Mouse (Mus musculus) spleen, adult 2 months (tissue): ENCODE results near the gene Rpp21. TPM values are rescaled to one million over a fixed set of nuclear protein-coding genes. Genes with fewer than 3 reads are reported as not detected.
"Not testable (repeated sequence)": the region's sequence is repeated elsewhere in the genome, so short reads cannot be mapped to it uniquely, and the experiment has no call there.

ENCODE experiments used
- DNase-seq, 2 experiments: peaks; one replicate each; pipeline versions ENCODE4 v3.0.0 to v3.0.0-alpha.2; 2012 to 2021; ENCODE audit warnings: low spot score in 2 of 2, low read depth in 1 of 2
- H3K27ac ChIP-seq: fragments of 200-500 bp; 2 replicates; pipeline ENCODE4 v1.5.1; 2012; ENCODE audit warnings: low read length, inconsistent platforms; ENCODE audit not compliant: insufficient read depth
- H3K27me3 ChIP-seq: fragments of 200-500 bp; 2 replicates; pipeline ENCODE4 v1.6.1; 2012; ENCODE audit warnings: mild to moderate bottlenecking, moderate library complexity, low read length, inconsistent platforms; ENCODE audit not compliant: control insufficient read depth, insufficient read depth
- H3K36me3 ChIP-seq: fragments of 200-500 bp; 2 replicates; pipeline ENCODE4 v1.6.1; 2012; ENCODE audit warnings: mild to moderate bottlenecking, low read length, inconsistent platforms; ENCODE audit not compliant: control insufficient read depth, insufficient read depth
- H3K4me1 ChIP-seq: fragments of 200-500 bp; 2 replicates; pipeline ENCODE4 v1.6.1; 2011; ENCODE audit warnings: inconsistent platforms; ENCODE audit not compliant: control insufficient read depth, insufficient read depth, insufficient read length
- H3K4me3 ChIP-seq: fragments of 200-500 bp; 2 replicates; pipeline ENCODE4 v1.5.1; 2011; ENCODE audit warnings: mild to moderate bottlenecking, inconsistent platforms; ENCODE audit not compliant: insufficient read depth, insufficient read length; ENCODE audit errors: extremely low read depth
- CTCF ChIP-seq: fragments of 200-500 bp; IDR thresholded peaks from 2 replicates; pipeline ENCODE4 v1.5.1; 2011; ENCODE audit warnings: mild to moderate bottlenecking, inconsistent platforms; ENCODE audit not compliant: insufficient read depth, insufficient read length, insufficient replicate concordance; ENCODE audit errors: extremely low read depth
- POLR2A ChIP-seq: fragments of 200-500 bp; IDR thresholded peaks from 2 replicates; pipeline ENCODE4 v1.6.1; 2011; ENCODE audit warnings: low read depth, low read length, inconsistent platforms
- WGBS: fragments of 180-500 bp; shearing (Covaris S2); methylation state at CpG from one replicate; pipeline ENCODE4 v1.1.7; 2018; 5-methylcytosine and 5-hydroxymethylcytosine counted together
- polyA plus RNA-seq: library from polyadenylated mRNA; depleted of rRNA; stranded (reverse); fragments of >200 nt; gene quantifications from 2 replicates; pipeline ENCODE4 v1.2.3, GENCODE M21; 2012

The Rpp21 gene
- polyA plus RNA-seq, 1 experiment: 59.9 TPM

DNA sequence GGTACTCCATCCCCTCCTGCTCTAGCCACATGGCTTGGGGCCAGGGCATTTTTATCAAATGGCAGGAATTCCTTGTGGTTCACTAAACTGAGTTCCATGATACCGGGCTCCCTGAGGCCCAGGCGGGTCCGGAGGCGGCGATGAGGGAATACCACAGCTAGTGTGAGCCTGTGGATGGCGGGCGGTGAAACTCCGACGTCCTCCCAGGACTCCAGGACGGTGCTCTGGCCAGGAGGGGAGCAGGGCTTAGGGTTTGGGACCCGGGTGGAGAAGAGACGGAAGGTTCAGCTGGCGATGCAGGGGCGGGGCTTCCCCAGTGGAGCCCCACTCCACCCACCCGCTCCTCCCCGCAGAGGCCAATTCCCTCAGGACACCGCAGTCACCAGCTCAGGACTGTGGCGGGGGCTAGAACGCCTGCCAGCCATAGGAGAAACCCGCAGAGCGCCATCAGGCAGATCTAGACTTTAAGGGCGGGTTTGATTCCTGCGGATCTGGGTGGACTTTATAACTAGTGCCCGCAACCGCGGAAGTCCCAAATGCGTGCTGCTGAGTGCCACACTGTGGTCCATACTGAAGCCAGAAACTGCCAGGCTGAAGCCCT, 20.4 kb downstream of the Rpp21 start:
- Histone ChIP-seq H3K4me3 (no peak overlapping the region), H3K4me1 (no peaks in the 10 kb centered on the region), H3K36me3 (no peaks in the 10 kb centered on the region), H3K27me3 (peaks cover 8% of the 10 kb centered on the region), H3K27ac (no peak overlapping the region)
- TF ChIP-seq POLR2A (no peak), CTCF (no peak)
- DNase-seq: no peak
- WGBS: 11% methylated on average over 27 of the region's 27 CpGs

DNA sequence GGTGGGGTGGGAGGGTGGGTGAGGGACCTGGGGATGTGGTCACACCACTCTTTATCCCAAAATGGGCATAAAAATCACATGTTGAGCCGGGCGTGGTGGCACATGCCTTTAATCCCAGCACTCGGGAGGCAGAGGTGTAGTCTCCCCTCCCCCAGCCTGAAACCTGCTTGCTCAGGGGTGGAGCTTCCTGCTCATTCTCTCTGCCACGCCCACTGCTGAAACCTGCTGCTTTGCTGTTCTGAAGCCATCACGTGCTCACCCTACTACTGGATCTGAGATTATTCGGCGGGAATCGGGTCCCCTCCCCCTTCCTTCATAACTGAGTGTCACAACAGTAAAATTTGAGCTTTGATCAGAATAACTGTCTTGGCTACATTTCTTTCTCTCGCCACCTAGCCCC, 22.6 kb downstream of the Rpp21 start:
- WGBS: 26% methylated on average over 9 of the region's 9 CpGs
- DNase-seq: peak in 1 of 2 experiments; percentile 15
- not testable (repeated sequence) for H3K4me3 ChIP-seq, H3K27me3 ChIP-seq, H3K36me3 ChIP-seq, H3K4me1 ChIP-seq, H3K27ac ChIP-seq

DNA sequence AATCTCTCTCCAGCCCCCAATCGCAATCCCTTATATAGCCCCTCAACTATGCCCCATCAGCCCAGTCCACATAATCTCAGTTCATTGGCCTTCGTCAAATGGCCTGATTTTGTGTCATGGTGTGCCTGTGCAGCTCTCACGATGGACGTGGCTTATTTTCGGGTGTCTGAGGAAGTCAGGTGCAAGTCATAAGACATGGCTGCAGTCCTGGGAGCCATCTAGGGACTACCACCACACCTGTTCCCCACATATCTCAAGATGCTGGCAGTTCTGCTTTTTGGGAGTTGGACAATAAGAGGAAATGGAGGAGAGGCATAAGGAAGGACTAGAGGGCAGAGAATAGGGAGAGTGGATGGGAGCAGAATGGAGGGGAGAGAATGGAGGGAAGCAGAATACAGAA, 24.3 kb downstream of the Rpp21 start:
- H3K27ac ChIP-seq: no peak overlapping the region
- H3K36me3 ChIP-seq: no peaks in the 10 kb centered on the region
- DNase-seq: no peak
- no peak overlapping the region for H3K4me3 ChIP-seq
- H3K27me3 ChIP-seq: peaks cover 10% of the 10 kb centered on the region
- H3K4me1 ChIP-seq: no peaks in the 10 kb centered on the region; the same call in 1 of the 2 replicates
- no peak for TF ChIP-seq POLR2A
- TF ChIP-seq CTCF: no peak
- 50% methylated on average over 5 of the region's 5 CpGs for WGBS

DNA sequence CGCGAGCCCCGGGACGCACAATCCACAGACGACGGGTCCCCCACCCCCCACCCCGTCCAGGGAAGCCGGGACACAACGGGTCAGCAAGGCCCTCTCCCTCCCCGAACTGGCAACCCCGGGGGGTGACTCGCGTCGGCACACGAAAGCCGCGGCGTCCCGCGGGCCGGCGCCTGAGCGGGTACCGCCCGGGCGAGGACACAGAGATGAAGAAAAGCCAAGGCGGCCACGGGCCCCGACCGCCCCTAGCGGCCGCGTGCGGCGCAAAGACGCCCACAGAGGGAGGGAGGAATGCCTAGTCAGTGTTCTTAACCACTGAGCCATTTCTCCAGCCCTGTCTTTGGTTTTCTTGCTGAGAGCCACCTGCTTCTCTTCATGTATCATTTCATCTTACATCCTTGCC, 26.6 kb downstream of the Rpp21 start:
- H3K4me3 ChIP-seq: no peak overlapping the region
- H3K27me3 ChIP-seq: peaks cover 2% of the 10 kb centered on the region
- H3K4me1 ChIP-seq: no peaks in the 10 kb centered on the region; the same call in 1 of the 2 replicates
- 11% methylated on average over 35 of the region's 36 CpGs for WGBS
- peak; percentile 73 to 94 for DNase-seq
- H3K36me3 ChIP-seq: no peaks in the 10 kb centered on the region
- no peak overlapping the region for H3K27ac ChIP-seq
- TF ChIP-seq CTCF: peak; percentile 87
- TF ChIP-seq POLR2A: no peak

DNA sequence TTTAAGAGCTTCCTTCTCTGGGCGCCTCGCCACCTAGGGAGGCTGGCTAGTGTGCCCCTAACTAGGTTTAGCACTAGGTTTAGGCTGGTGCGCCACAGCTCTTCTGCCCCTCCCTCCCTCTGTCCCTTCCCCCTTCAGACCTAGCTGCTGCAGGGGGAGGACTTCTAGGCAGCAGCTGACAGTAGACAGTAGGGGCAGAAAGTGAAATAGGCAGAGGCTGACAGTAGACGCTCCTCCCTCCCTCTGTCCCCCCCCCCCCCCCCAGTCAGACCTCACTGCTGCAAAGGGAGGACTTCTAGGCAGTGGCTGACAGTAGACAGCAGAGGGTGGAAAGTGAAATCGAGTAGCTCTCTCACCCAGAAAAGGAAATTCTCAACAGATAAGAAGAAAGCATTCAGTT, 28.8 kb downstream of the Rpp21 start:
- Histone ChIP-seq H3K4me3 (no peak overlapping the region), H3K27me3 (peaks cover 2% of the 10 kb centered on the region)

DNA sequence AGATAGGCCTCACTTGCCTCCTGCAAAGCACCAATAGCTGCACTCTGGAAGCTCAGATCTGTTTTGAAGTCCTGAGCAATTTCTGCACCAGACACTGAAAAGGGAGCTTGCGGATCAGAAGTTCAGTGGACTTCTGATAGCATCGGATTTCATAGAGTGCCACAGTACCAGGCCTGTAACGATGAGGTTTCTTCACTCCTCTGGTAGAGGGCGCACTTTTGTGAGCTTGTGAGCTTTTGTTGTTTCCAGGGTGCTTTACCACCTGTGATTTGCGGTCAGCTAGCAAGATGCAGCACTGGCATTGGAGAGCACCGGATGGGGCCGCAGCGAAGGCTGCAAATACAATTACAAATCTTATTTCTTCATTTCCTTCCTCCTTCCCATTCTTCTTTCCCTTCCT, 30.9 kb downstream of the Rpp21 start:
- no peak overlapping the region for H3K27ac ChIP-seq
- H3K4me3 ChIP-seq: no peak overlapping the region
- peak; percentile 31 to 53 for DNase-seq
- peaks cover 2% of the 10 kb centered on the region for H3K27me3 ChIP-seq
- no peaks in the 10 kb centered on the region; the same call in 1 of the 2 replicates for H3K4me1 ChIP-seq
- H3K36me3 ChIP-seq: no peaks in the 10 kb centered on the region
- no peak for TF ChIP-seq POLR2A
- TF ChIP-seq CTCF: no peak
- 10% methylated on average over 8 of the region's 8 CpGs for WGBS

More for the DNA sequence above, 28.8 kb downstream of the Rpp21 start:
- WGBS: 3% methylated on average over 5 of the region's 5 CpGs
- TF ChIP-seq CTCF (no peak), POLR2A (no peak)
- DNase-seq: peak in 1 of 2 experiments; percentile 9
- Histone ChIP-seq H3K36me3 (no peaks in the 10 kb centered on the region), H3K27ac (no peak overlapping the region), H3K4me1 (no peaks in the 10 kb centered on the region; the same call in 1 of the 2 replicates)

DNA sequence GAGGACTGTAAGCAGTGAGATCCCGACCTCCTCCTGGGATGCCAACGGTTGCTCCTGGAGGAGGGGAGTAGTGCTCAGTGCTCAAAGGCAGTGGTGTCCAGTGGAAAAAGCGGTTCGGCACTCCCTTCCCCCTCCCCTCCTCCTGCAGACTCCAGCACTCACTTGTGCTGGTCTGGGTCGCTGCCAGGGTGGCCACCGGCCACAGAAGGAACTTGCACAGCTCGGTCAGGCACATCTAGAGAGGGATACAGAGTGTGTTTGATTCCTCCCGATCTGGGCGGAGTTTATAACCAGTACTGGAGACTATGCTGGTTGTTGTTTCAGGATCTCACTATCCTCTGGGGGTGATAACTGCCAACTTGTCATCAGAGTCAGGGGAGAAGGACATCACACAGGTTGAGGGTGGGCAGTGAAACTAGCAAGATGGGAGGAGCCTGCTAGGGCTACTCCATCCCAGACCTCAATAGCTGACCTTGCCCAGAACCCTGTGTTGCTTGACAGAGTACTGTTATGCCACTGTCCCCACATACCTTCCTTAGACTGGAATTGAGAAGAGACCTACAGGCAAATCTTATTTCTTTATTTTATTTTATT, 32.5 kb downstream of the Rpp21 start:
- 11% methylated on average over 9 of the region's 9 CpGs for WGBS
- Histone ChIP-seq H3K36me3 (no peaks in the 10 kb centered on the region), H3K4me3 (no peak overlapping the region), H3K27ac (no peak overlapping the region), H3K27me3 (peaks cover 2% of the 10 kb centered on the region), H3K4me1 (no peaks in the 10 kb centered on the region; the same call in 1 of the 2 replicates)
- no peak for DNase-seq
- TF ChIP-seq CTCF (no peak), POLR2A (no peak)
